Mouse (Mus musculus) splenic B cell, adult 2 months (primary cell): ENCODE measurements around the gene Rubcn.
"Not testable (repeated sequence)": the region's sequence is repeated elsewhere in the genome, so short reads cannot be mapped to it uniquely, and the experiment has no call there.

Experiments
- DNase-seq: peaks from one replicate; pipeline ENCODE4 v3.0.0-alpha.2; 2011; ENCODE audit warnings: low read depth, low spot score
- H3K27me3 ChIP-seq: 2 replicates; pipeline ENCODE4 v1.6.1; 2012; ENCODE audit warnings: mild to moderate bottlenecking, low read length, moderate library complexity, mixed read lengths; ENCODE audit not compliant: control insufficient read depth, poor library complexity, insufficient read depth, severe bottlenecking
- H3K36me3 ChIP-seq: 2 replicates; pipeline ENCODE4 v1.6.1; 2012; ENCODE audit warnings: mild to moderate bottlenecking, low read length, moderate library complexity, mixed read lengths; ENCODE audit not compliant: control insufficient read depth, poor library complexity, insufficient read depth, severe bottlenecking

The Rubcn gene

GRCm38 (mm10) chr16:32877343-32878156 lies at the start of gene Rubcn, which contains the start of gene Fyttd1:
TSS of gene Rubcn (minus strand) at chr16:32877766.
TSS of gene Fyttd1 (plus strand) at chr16:32877500.
- Histone ChIP-seq H3K36me3 (no peaks in the 10 kb centered on the region), H3K27me3 (no peaks in the 10 kb centered on the region)
- peak; percentile 97 for DNase-seq

DNA sequence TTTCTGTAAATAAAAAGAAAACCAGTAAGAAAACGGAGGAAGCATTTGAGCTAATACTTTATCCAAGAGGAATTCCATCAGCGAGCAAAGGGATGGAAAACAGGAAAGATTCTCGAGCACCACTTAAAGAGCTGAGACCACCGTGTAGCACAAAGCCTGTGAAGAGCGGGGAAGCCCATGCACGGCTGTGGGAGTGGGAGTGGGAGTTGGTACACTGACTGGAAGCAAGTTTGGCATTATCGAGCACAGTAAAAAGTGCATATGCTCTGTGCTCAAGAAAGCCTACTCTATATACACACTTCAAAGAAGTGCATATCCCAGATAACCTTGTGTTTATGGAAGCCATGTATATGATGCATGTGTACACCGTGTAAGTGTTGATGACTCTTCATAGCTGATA lies 49.5 kb upstream of the Rubcn start:
- no peak for DNase-seq
- Histone ChIP-seq H3K27me3 (no peaks in the 10 kb centered on the region), H3K36me3 (no peaks in the 10 kb centered on the region)

DNA sequence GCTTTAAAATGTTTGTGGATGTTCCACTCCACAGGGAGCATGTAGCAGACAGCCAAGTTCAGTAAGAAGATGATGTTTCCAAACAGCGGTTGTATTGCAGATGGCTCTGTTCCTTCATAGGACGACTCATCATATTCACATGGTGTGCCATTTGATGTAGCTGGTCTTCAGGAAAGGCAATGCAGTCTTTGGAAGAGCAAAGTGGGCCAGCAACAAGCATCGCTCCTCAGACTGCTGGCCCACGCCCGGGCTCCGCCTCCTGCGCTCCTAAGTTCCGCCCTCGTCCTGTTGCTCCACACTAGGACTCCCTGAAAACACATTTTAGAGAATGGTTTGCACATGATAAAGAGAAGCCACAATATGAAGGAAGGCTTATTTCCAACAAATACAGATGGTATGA lies 49.1 kb upstream of the Rubcn start:
- not testable (repeated sequence) for H3K27me3 ChIP-seq, H3K36me3 ChIP-seq, DNase-seq

DNA sequence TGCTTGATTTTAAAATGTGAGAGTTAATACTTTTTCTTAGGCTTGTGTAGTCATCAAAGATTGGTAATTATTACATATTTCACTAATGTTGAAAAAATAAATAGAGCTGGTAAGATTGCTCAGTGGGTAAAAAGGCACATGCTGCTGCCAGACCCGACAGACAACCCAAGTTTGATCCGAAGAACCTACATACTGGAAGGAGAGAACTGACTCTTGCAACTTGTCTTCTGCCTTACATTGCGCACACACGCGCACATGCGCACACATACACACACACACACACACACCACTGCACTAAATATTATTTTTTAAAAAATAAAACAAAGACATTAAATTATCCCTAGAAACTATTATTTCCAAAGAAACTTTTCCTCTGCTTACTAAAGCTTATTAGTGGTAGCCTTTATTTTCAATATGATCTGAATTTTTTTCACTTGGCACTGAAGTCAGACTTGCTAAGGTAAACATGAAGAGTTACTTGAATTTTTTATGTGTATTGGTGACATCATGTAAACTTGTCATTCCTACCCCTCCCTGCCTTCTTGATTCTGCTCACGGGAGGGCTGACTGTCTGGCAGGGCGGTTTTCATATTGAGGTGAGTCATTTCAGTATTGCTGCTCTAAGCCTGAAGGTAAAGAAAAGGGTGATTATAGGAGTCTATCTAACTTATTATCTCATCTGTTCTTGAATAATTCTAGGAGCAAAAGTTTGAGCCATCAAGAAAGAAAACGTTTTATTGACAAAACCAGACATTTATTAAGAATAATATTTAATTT lies 37.9 kb upstream of the Rubcn start:
- peak; percentile 16 for DNase-seq
- H3K27me3 ChIP-seq, result no peaks in the 10 kb centered on the region
- H3K36me3 ChIP-seq, result 0 out of 2 replicates have a peak, but pooled peaks cover 2% of the 10 kb centered on the region

DNA sequence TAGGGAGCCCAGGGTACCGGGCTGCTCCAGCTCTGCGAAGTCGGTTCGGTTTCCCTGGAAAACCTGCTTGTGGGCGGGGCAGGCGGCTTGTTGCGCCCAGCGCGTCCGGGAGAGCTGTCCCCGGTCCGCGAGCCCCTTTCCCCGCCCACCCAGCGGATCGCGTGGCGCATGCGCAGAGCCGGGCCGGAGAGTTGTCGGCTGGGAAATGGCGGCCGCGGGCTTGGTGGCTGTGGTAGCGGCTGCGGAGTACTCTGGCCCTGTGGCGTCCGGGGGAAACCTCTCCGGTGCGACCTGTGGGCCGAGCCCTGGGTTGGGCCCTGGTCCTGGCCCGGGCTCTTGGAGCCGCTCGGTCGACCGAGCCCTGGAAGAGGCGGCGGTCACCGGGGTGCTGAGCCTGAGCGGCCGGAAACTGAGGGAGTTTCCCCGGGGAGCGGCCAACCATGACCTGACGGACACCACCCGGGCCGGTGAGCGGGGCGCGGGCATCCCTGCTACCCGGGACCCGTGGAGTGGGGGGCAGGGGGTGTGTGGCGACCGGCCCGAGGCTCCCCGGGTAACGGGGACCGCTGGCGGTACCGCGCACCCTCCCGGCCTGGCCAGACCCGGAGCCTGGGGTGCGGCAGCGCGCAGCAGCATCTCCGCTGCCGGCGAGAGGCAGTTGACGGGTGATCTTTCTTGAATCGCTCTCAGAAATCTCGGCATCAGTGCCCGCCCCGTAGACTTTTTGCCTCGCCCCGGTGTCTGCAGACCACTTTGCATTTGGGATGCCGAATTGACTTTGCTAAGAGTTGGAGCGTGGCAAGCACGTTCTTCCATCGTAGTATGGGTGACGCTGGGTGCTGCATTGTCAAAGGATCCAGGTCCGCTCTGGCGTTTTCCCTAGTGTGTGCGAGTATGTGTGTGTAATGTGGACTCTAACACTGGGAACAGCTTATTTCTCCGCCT lies 36.6 kb upstream of the Rubcn start, which contains the start of gene Lrch3:
Lrch3 (plus strand) TSS at position 164 of the 945 bp plus-strand sequence.
- no peaks in the 10 kb centered on the region for H3K36me3 ChIP-seq
- peak; percentile 91 for DNase-seq

GRCm38 (mm10) chr16:32913212-32913611 lies 35.6 kb upstream of the Rubcn start:
- Histone ChIP-seq H3K36me3 (no peaks in the 10 kb centered on the region), H3K27me3 (no peaks in the 10 kb centered on the region)
- no peak for DNase-seq

More for the DNA sequence above, 36.6 kb upstream of the Rubcn start, which contains the start of gene Lrch3:
- no peaks in the 10 kb centered on the region for H3K27me3 ChIP-seq

GRCm38 (mm10) chr16:32906727-32907126 lies 29.2 kb upstream of the Rubcn start:
- no peaks in the 10 kb centered on the region for H3K27me3 ChIP-seq
- H3K36me3 ChIP-seq, result peaks cover 5% of the 10 kb centered on the region; the same call in 1 of the 2 replicates
- DNase-seq, result no peak

GRCm38 (mm10) chr16:32906186-32906585 lies 28.6 kb upstream of the Rubcn start:
- DNase-seq, result no peak
- peaks cover 5% of the 10 kb centered on the region; the same call in 1 of the 2 replicates for H3K36me3 ChIP-seq
- H3K27me3 ChIP-seq, result no peaks in the 10 kb centered on the region

GRCm38 (mm10) chr16:32902051-32902428 lies 24.5 kb upstream of the Rubcn start:
- DNase-seq, result no peak
- Histone ChIP-seq H3K36me3 (peaks cover 7% of the 10 kb centered on the region; the same call in 1 of the 2 replicates), H3K27me3 (no peaks in the 10 kb centered on the region)

DNA sequence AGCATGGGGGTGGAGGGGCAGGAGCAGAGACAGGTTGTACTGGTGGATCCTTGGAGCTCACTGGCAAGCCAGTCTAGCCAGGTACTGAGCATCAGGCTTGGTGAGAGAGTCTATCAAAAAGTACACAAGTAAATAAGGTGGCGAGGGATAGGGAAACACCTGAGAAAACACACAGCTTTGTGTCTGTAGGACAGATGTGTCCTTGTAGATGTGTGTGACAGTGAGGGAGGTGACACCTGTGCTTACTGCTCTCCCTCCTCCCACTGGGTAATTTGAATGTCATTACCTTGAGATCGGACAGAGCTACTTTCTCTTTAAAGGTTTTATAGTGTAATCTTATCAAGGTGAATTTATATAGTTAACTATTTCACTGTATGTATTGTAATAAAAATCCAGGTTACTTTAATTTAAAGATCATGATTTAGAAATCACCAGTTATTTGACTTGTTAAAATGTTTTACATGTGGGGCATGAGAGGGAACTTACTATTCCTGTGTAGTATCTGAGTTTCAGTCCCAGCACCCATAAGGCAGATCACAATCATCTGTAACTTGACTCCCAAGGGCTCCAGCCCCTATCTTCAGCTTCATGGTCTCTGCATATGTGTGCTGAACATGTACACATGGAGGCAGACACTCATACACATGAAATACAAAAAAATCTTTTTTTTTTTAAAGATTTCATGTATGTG lies 23.9 kb upstream of the Rubcn start:
- Histone ChIP-seq H3K36me3 (peaks cover 3% of the 10 kb centered on the region; the same call in 1 of the 2 replicates), H3K27me3 (no peaks in the 10 kb centered on the region)
- no peak for DNase-seq

DNA sequence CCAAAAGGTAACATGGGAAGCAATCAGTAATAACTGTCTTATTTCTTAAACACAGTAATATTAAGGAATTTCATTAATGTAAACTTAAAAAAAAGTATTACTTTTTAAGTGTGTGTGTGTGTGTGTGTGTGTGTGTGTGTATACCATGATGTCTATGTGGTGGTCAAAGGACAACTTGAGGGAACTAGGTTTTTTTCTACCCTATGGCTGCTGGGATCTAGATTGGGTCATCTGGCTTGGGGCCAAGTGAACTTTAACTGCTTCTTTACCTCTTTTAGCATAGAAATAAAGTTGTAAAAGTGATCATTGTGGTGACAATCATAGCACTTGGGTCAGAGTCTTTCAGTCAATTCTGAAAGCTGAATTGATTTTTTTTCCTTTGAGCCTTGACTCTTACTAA lies 18.6 kb upstream of the Rubcn start:
- no peak for DNase-seq
- Histone ChIP-seq H3K27me3 (no peaks in the 10 kb centered on the region), H3K36me3 (peaks cover 5% of the 10 kb centered on the region; the same call in 1 of the 2 replicates)

GRCm38 (mm10) chr16:32889881-32890280 lies 12.3 kb upstream of the Rubcn start:
- Histone ChIP-seq H3K27me3 (no peaks in the 10 kb centered on the region), H3K36me3 (0 out of 2 replicates have a peak, but pooled peaks cover 2% of the 10 kb centered on the region)
- DNase-seq, result no peak

GRCm38 (mm10) chr16:32887996-32888395 lies 10.4 kb upstream of the Rubcn start:
- Histone ChIP-seq H3K27me3 (no peaks in the 10 kb centered on the region), H3K36me3 (peaks cover 2% of the 10 kb centered on the region; the same call in 1 of the 2 replicates)
- peak; percentile 70 for DNase-seq
